Mouse (Mus musculus): Measurements from ENCODE around the gene Sh3pxd2b.

The Sh3pxd2b gene

GRCm38 (mm10) chr11:32374027-32374589 lies 26.5 kb downstream of the Sh3pxd2b start:
- DNase-seq: no peak

- no peak for DNase-seq
Observed at GRCm38 (mm10) chr11:32375104-32375535, 27.5 kb downstream of the Sh3pxd2b start.

- DNase-seq: no peak
Observed at GRCm38 (mm10) chr11:32376086-32376485, 28.5 kb downstream of the Sh3pxd2b start.

- DNase-seq: no peak
Observed at GRCm38 (mm10) chr11:32379910-32380309, 32.3 kb downstream of the Sh3pxd2b start.

- peak; percentile 58 to 82 for DNase-seq
Observed at GRCm38 (mm10) chr11:32383341-32384134, 35.9 kb downstream of the Sh3pxd2b start.

- no peak for DNase-seq
Observed at GRCm38 (mm10) chr11:32384135-32384801, 36.6 kb downstream of the Sh3pxd2b start.

- DNase-seq: no peak
Observed at GRCm38 (mm10) chr11:32386043-32386442, 38.4 kb downstream of the Sh3pxd2b start.

- peak in 1 of 2 experiments; percentile 52 for DNase-seq
Observed at GRCm38 (mm10) chr11:32388064-32388463, 40.4 kb downstream of the Sh3pxd2b start.

- DNase-seq: no peak
Observed at GRCm38 (mm10) chr11:32393095-32393494, 45.5 kb downstream of the Sh3pxd2b start.

GRCm38 (mm10) chr11:32395791-32396190 lies 48.2 kb downstream of the Sh3pxd2b start:
- no peak for DNase-seq

- no peak for DNase-seq
Observed at GRCm38 (mm10) chr11:32398446-32398845, 50.8 kb downstream of the Sh3pxd2b start.

GRCm38 (mm10) chr11:32399261-32399660 lies 51.6 kb downstream of the Sh3pxd2b start:
- no peak for DNase-seq

GRCm38 (mm10) chr11:32402712-32403111 lies 55.1 kb downstream of the Sh3pxd2b start:
- DNase-seq: no peak

- DNase-seq: peak in 1 of 2 experiments; percentile 42
Observed at GRCm38 (mm10) chr11:32404708-32405107, 57.1 kb downstream of the Sh3pxd2b start.

- no peak for DNase-seq
Observed at GRCm38 (mm10) chr11:32407863-32408262, 60.2 kb downstream of the Sh3pxd2b start.

- DNase-seq: no peak
Observed at GRCm38 (mm10) chr11:32409052-32409451, 61.4 kb downstream of the Sh3pxd2b start.

GRCm38 (mm10) chr11:32409823-32410562 lies 62.4 kb downstream of the Sh3pxd2b start:
- no peak for DNase-seq

- no peak for DNase-seq
Observed at GRCm38 (mm10) chr11:32420001-32420400, 72.4 kb downstream of the Sh3pxd2b start.

- no peak for DNase-seq
Observed at GRCm38 (mm10) chr11:32423311-32423710, 75.7 kb downstream of the Sh3pxd2b start.

- no peak for DNase-seq
Observed at GRCm38 (mm10) chr11:32424600-32424999, 77.0 kb downstream of the Sh3pxd2b start.

GRCm38 (mm10) chr11:32425043-32425658 lies 77.5 kb downstream of the Sh3pxd2b start:
- DNase-seq: no peak

- DNase-seq: no peak
Observed at GRCm38 (mm10) chr11:32427537-32427936, 79.9 kb downstream of the Sh3pxd2b start.
